In genomic region chr19:53215352-53215751, GRCm38 (mm10) we compare ENCODE assay signal across 18 mouse cellular contexts.
DNase-seq lines count a peak whose midpoint lies in the region; TF ChIP-seq lines count a peak whose summit lies in the region.
"Had no signal": no experiment of that assay in that cellular context is flagged by ENCODE, and none has a peak within 500 bp of the region (broad histone marks: within the 10 kb centered on the region; RNA-seq: fewer than 3 reads in every experiment).

No protein-coding gene starts in this region.

- intact Hi-C loops in gastrocnemius, adult 2 months (cut with DNase I), result loop anchor here (10.0 kb wide), 1 partner anchor 181 kb away; no protein-coding TSS in a partner anchor

- no peak overlapping the region for H3K4me3 ChIP-seq in cerebellum, adult 2 months (replicated peaks; ENCODE audit: insufficient read depth, low read depth, low read length)
- no peak overlapping the region for H3K4me3 ChIP-seq in gastrocnemius, adult 2 months
- no peak overlapping the region for H3K4me3 ChIP-seq in spleen, adult 2 months (ENCODE audit: extremely low read depth, insufficient read depth, insufficient read length)
- H3K4me3 ChIP-seq: forebrain, embryonic 10.5 days; forebrain, embryonic 13.5 days; hindbrain, embryonic 12.5 days; hindbrain, embryonic 15.5 days had no signal

- peaks cover 6% of the 10 kb centered on the region; the same call in 1 of the 2 replicates for H3K4me1 ChIP-seq in cerebellum, adult 2 months (ENCODE audit: control insufficient read depth, insufficient read depth, low read length)
- H3K4me1 ChIP-seq in spleen, adult 2 months (ENCODE audit: control insufficient read depth, insufficient read depth, insufficient read length), result peaks cover 19% of the 10 kb centered on the region; the same call in 1 of the 2 replicates
- H3K4me1 ChIP-seq: forebrain, embryonic 10.5 days; forebrain, embryonic 13.5 days; hindbrain, embryonic 12.5 days; hindbrain, embryonic 15.5 days had no signal

- WGBS in cerebellum, adult 2 months, result 47% methylated on average over 2 of the region's 2 CpGs
- WGBS in spleen, adult 2 months, result 77% methylated on average over 2 of the region's 2 CpGs

- no peak for TF ChIP-seq POLR2A in cerebellum, adult 2 months (IDR thresholded peaks at IDR 0.05; ENCODE audit: borderline replicate concordance, insufficient read depth, low read length)
- TF ChIP-seq POLR2A in spleen, adult 2 months (IDR thresholded peaks at IDR 0.05; ENCODE audit: low read depth, low read length), result no peak

- peak overlapping the region; percentile 5; the same call in 1 of the 2 replicates for H3K27ac ChIP-seq in cerebellum, adult 2 months (ENCODE audit: insufficient read depth, low read length)
- peak overlapping the region; percentile 16; the same call in 1 of the 2 replicates for H3K27ac ChIP-seq in gastrocnemius, adult 2 months
- peak overlapping the region; percentile 3; the same call in 1 of the 2 replicates for H3K27ac ChIP-seq in spleen, adult 2 months (ENCODE audit: insufficient read depth, low read length)
- H3K27ac ChIP-seq: forebrain, embryonic 10.5 days; forebrain, embryonic 13.5 days; hindbrain, embryonic 12.5 days; hindbrain, embryonic 15.5 days had no signal

- H3K36me3 ChIP-seq in spleen, adult 2 months (ENCODE audit: control insufficient read depth, insufficient read depth, low read length), result peaks cover 17% of the 10 kb centered on the region
- H3K36me3 ChIP-seq: hindbrain, embryonic 12.5 days; hindbrain, embryonic 15.5 days had no signal

- peak in 1 of 2 experiments; percentile 53 for DNase-seq in cerebellum, adult 2 months
- DNase-seq in cerebellum, postnatal 36 days, result no peak
- DNase-seq in gastrocnemius, adult 2 months, result peak; percentile 13
- no peak for DNase-seq in gastrocnemius, postnatal 4 days (ENCODE audit: low spot score in 2 of 2)
- DNase-seq in spleen, adult 2 months (ENCODE audit: low read depth in 1 of 2, low spot score in 2 of 2), result no peak
- DNase-seq in spleen, postnatal 4 days (ENCODE audit: low spot score in 2 of 2), result no peak
- DNase-seq: adrenal gland, postnatal 10 days; adrenal gland, postnatal 36 days; B cell, adult 2 months; cerebellum, adult 11-12 months; gastrocnemius, postnatal 14 days; kidney, adult 2 months had no signal

- H3K27me3 ChIP-seq in cerebellum, adult 2 months (ENCODE audit: control insufficient read depth, insufficient read depth, low read length), result no peaks in the 10 kb centered on the region
- no peaks in the 10 kb centered on the region for H3K27me3 ChIP-seq in spleen, adult 2 months (ENCODE audit: control insufficient read depth, insufficient read depth, low read length)
- H3K27me3 ChIP-seq: CH12.LX; forebrain, embryonic 13.5 days; hindbrain, embryonic 12.5 days; hindbrain, embryonic 15.5 days; Patski had no signal

- TF ChIP-seq CTCF in cerebellum, adult 2 months (IDR thresholded peaks at IDR 0.05; ENCODE audit: borderline replicate concordance, insufficient read depth, low read depth, low read length), result no peak
- TF ChIP-seq CTCF in gastrocnemius, adult 2 months (IDR thresholded peaks at IDR 0.05), result no peak
- TF ChIP-seq CTCF in spleen, adult 2 months (IDR thresholded peaks at IDR 0.05; ENCODE audit: extremely low read depth, insufficient read depth, insufficient read length, insufficient replicate concordance), result no peak
